Mouse (Mus musculus): ENCODE results near the gene Tmem168. TPM values are rescaled to one million over a fixed set of nuclear protein-coding genes. Genes with fewer than 3 reads are reported as not detected.

Gene Tmem168
- polyA plus RNA-seq, 1 experiment from 2014 or later = 37.4 TPM

- no peak overlapping the region for H3K27ac ChIP-seq (replicated peaks)
- 92% methylated on average over 1 of the region's 1 CpGs for WGBS
- no peak for ATAC-seq (ENCODE audit: low FRiP score, low read depth)
Observed at GRCm38 (mm10) chr6:13582075-13582474, 25.8 kb downstream of the Tmem168 start.

GRCm38 (mm10) chr6:13565734-13566133 is 42.2 kb downstream of the Tmem168 start:
- no peak for ATAC-seq (ENCODE audit: low FRiP score, low read depth)
- WGBS = 76% methylated on average over 1 of the region's 1 CpGs

More at GRCm38 (mm10) chr6:13582075-13582474, 25.8 kb downstream of the Tmem168 start:
- Histone ChIP-seq H3K4me1 (no peaks in the 10 kb centered on the region), H3K4me3 (no peak overlapping the region), H3K4me2 (replicated peaks) (no peak overlapping the region), H3K9ac (replicated peaks) (no peak overlapping the region), H3K36me3 (peaks cover 26% of the 10 kb centered on the region), H3K27me3 (no peaks in the 10 kb centered on the region), H3K9me3 (no peaks in the 10 kb centered on the region)

GRCm38 (mm10) chr6:13555266-13555665 is 52.6 kb downstream of the Tmem168 start:
- 80% methylated on average over 2 of the region's 2 CpGs for WGBS
- Histone ChIP-seq H3K9me3 (no peaks in the 10 kb centered on the region), H3K4me2 (replicated peaks) (no peak overlapping the region), H3K36me3 (no peaks in the 10 kb centered on the region), H3K9ac (replicated peaks) (no peak overlapping the region), H3K27ac (replicated peaks) (no peak overlapping the region), H3K27me3 (no peaks in the 10 kb centered on the region), H3K4me3 (no peak overlapping the region), H3K4me1 (no peaks in the 10 kb centered on the region)
- ATAC-seq (ENCODE audit: low FRiP score, low read depth) = no peak

More at GRCm38 (mm10) chr6:13565734-13566133, 42.2 kb downstream of the Tmem168 start:
- Histone ChIP-seq H3K36me3 (no peaks in the 10 kb centered on the region), H3K9me3 (no peaks in the 10 kb centered on the region), H3K4me3 (no peak overlapping the region), H3K27me3 (no peaks in the 10 kb centered on the region), H3K9ac (replicated peaks) (no peak overlapping the region), H3K4me2 (replicated peaks) (no peak overlapping the region), H3K4me1 (no peaks in the 10 kb centered on the region), H3K27ac (replicated peaks) (no peak overlapping the region)

- no peak for ATAC-seq (ENCODE audit: low FRiP score, low read depth)
- no peaks in the 10 kb centered on the region for H3K4me1 ChIP-seq
- 84% methylated on average over 3 of the region's 3 CpGs for WGBS
Observed at GRCm38 (mm10) chr6:13541761-13542160, 66.1 kb downstream of the Tmem168 start.

GRCm38 (mm10) chr6:13537275-13537964 is 70.5 kb downstream of the Tmem168 start:
- Histone ChIP-seq H3K36me3 (no peaks in the 10 kb centered on the region), H3K4me1 (no peaks in the 10 kb centered on the region), H3K9me3 (no peaks in the 10 kb centered on the region), H3K27me3 (no peaks in the 10 kb centered on the region), H3K4me3 (no peak overlapping the region), H3K4me2 (replicated peaks) (no peak overlapping the region), H3K27ac (replicated peaks) (no peak overlapping the region), H3K9ac (replicated peaks) (no peak overlapping the region)
- WGBS = 66% methylated on average over 7 of the region's 7 CpGs
- peak; percentile 38; the same call in 1 of the 2 replicates for ATAC-seq (ENCODE audit: low FRiP score, low read depth)

More at GRCm38 (mm10) chr6:13541761-13542160, 66.1 kb downstream of the Tmem168 start:
- no peak overlapping the region for H3K9ac ChIP-seq (replicated peaks)
- H3K27me3 ChIP-seq = no peaks in the 10 kb centered on the region
- no peak overlapping the region for H3K4me3 ChIP-seq
- no peak overlapping the region for H3K27ac ChIP-seq (replicated peaks)
- no peaks in the 10 kb centered on the region for H3K9me3 ChIP-seq
- no peak overlapping the region for H3K4me2 ChIP-seq (replicated peaks)
- no peaks in the 10 kb centered on the region for H3K36me3 ChIP-seq

Other genes starting within 250 kb of the Tmem168 start
- 27.2 and 27.8 TPM in 2 replicates for gene Bmt2, start 69.9 kb upstream of the Tmem168 start, polyA plus RNA-seq (2016; fragmentation: Nextera tagmentation; extraction: Ambion mirVana)
- gene Gpr85, start 231.8 kb upstream of the Tmem168 start, polyA plus RNA-seq (2016; fragmentation: Nextera tagmentation; extraction: Ambion mirVana) = 35.1 and 37.5 TPM in 2 replicates